Mouse (Mus musculus) Patski (cell line): ENCODE results near the gene Gm6993. TPM values are rescaled to one million over a fixed set of nuclear protein-coding genes. Genes with fewer than 3 reads are reported as not detected.
A peak's percentile ranks its signal among the peaks of the same experiment; 100 is the strongest.

Source experiments
- ATAC-seq: fragments of 100-300 bp; one replicate; pipeline ENCODE4 v1.8.0; 2021
- CTCF ChIA-PET: fragments of 350-600 bp; sonication (Branson Sonifier 250); formaldehyde crosslinking; loops from one replicate; lab custom pipeline; 2022; ENCODE audit warnings: inconsistent platforms; lab: Charles Lee
- POLR2A ChIA-PET: fragments of 350-600 bp; sonication (Branson Sonifier 250); formaldehyde crosslinking; loops from one replicate; lab custom pipeline; 2022; ENCODE audit warnings: antibody characterized with exemption, inconsistent platforms; lab: Charles Lee
- DNase-seq: peaks from one replicate; pipeline ENCODE4 v3.0.0-alpha.2; 2011; ENCODE audit warnings: low read depth, low spot score
- H3K27me3 ChIP-seq: fragments of 371-371 bp; one replicate; pipeline ENCODE4 v1.5.1; 2021
- CTCF ChIP-seq: fragments of 100-300 bp; IDR thresholded peaks from one replicate; pipeline ENCODE4 v1.5.1; 2021
- in situ Hi-C: fragments of 300-500 bp; cut with MboI; formaldehyde crosslinking; loops from 3 replicates; pipeline ENCODE4 v1.11.1; 2018; ENCODE audit warnings: low pct_unique_long_range_greater_than_20kb, mixed read lengths
- polyA plus RNA-seq: library from polyadenylated mRNA; unstranded; gene quantifications from one replicate; pipeline ENCODE4 v1.2.3, GENCODE M21; 2021

Gene Gm6993
- polyA plus RNA-seq = not detected

GRCm38 (mm10) chr12:31240470-31240869 lies at the start of gene Gm6993:
Gene Gm6993 (plus strand): TSS chr12:31240770.
- ATAC-seq = no peak

GRCm38 (mm10) chr12:31191329-31191954 lies 49.1 kb upstream of the Gm6993 start:
- ChIA-PET POLR2A (no interaction called here), CTCF (no interaction called here)
- TF ChIP-seq CTCF = no peak
- ATAC-seq (no peak), DNase-seq (no peak)
- in situ Hi-C loops = no loop called here
- no peaks in the 10 kb centered on the region for H3K27me3 ChIP-seq

More at GRCm38 (mm10) chr12:31240470-31240869, at the start of gene Gm6993:
- POLR2A ChIA-PET = no interaction called here
- in situ Hi-C loops = no loop called here
- CTCF ChIA-PET = no interaction called here
- TF ChIP-seq CTCF = no peak
- DNase-seq = no peak
- H3K27me3 ChIP-seq = no peaks in the 10 kb centered on the region

- H3K27me3 ChIP-seq = no peaks in the 10 kb centered on the region
- ATAC-seq (no peak), DNase-seq (no peak)
- no peak for TF ChIP-seq CTCF
- in situ Hi-C loops = no loop called here
- CTCF ChIA-PET = interaction anchor here (1.4 kb wide), 1 partner anchor 9 kb away, joined by 4 read pairs; no protein-coding TSS in a partner anchor
- POLR2A ChIA-PET = no interaction called here
Measured at GRCm38 (mm10) chr12:31202509-31202908, 38.1 kb upstream of the Gm6993 start.

DNA sequence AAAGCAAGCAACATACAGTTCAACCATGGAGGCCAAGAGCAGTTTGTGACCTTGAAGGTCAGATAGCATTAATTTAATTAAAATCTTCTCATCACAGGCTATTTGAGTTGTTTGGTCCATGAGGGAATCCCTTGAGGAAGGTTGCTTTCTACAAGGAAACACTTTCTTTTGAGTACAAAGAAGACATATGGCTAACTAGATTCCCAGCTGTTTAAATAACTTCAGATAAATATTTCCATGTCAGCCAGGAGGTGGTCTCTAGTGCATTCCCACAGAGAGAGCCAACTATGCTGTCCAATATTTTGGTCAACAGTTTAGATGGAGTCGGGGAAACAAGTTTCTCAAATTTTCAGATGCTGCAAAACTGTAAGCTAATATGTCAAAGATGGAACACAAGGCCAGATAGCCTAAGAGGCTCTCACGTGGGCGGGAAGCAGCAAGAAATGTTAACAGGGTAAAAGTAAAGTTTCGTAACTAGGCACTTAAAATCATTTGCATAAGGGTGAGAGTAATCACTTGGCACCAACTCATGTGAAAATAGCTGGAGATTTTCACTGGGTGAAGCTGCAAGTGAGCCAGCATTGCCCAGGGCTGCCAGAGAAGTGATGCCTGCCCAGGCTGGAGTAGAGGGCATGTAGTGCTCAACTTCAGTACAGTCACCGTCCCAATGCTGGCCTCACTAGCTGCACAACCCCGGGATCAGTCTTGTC lies 36.7 kb upstream of the Gm6993 start:
- in situ Hi-C loops = no loop called here
- ChIA-PET POLR2A (no interaction called here), CTCF (no interaction called here)
- no peak for TF ChIP-seq CTCF
- ATAC-seq (peak; percentile 17), DNase-seq (no peak)
- H3K27me3 ChIP-seq = no peaks in the 10 kb centered on the region

DNA sequence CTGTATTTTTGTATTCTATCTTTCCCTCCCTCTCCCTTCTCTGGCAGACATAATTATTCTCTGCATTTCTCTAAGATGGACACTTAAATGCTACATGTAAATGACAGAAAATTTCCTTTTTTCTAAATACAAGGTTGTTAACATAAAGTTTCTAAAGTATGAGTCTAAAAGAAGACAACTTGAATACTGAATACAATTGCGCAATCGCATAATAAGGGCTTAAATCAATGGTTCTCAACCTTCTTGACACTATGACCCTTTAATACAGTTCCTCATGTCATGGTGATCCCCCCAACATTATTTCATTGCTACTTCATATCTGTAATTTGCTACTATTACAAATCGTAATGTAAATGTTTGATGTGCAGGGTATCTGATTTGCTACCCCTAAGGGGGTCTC lies 35.7 kb upstream of the Gm6993 start:
- in situ Hi-C loops = no loop called here
- POLR2A ChIA-PET = no interaction called here

GRCm38 (mm10) chr12:31205983-31206633 lies 34.5 kb upstream of the Gm6993 start:
- ChIA-PET POLR2A (no interaction called here), CTCF (no interaction called here)
- no peaks in the 10 kb centered on the region for H3K27me3 ChIP-seq
- no peak for TF ChIP-seq CTCF
- in situ Hi-C loops = no loop called here
- DNase-seq (no peak), ATAC-seq (no peak)

More for the DNA sequence above, 35.7 kb upstream of the Gm6993 start:
- no peak for ATAC-seq
- no peak for DNase-seq
- CTCF ChIA-PET = no interaction called here
- no peak for TF ChIP-seq CTCF
- no peaks in the 10 kb centered on the region for H3K27me3 ChIP-seq

- DNase-seq (no peak), ATAC-seq (no peak)
- TF ChIP-seq CTCF = no peak
- in situ Hi-C loops = no loop called here
- POLR2A ChIA-PET = no interaction called here
- CTCF ChIA-PET = no interaction called here
- no peaks in the 10 kb centered on the region for H3K27me3 ChIP-seq
Measured at GRCm38 (mm10) chr12:31208766-31209165, 31.8 kb upstream of the Gm6993 start.

DNA sequence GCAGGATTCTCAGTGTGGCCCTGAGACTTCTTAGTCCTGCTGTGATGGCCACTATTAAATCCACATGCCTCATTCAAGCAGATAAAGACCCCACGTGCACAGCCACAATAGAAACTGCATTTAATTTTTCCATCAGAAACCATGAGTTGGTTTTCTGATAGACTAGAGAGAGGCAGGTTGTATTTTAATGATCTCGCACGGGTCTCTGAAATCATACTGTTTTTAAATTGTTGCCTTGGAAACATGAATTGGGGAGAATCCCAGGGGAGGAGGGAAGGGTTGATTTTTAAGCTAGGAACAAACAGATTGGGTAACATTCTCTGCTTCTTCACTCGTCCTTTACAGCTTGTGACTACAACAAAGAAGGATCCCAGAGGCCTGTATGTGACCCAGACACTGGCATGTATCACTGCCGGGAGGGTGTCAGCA lies 31.2 kb upstream of the Gm6993 start:
- ChIA-PET POLR2A (no interaction called here), CTCF (no interaction called here)
- no peaks in the 10 kb centered on the region for H3K27me3 ChIP-seq
- ATAC-seq (no peak), DNase-seq (no peak)
- in situ Hi-C loops = no loop called here
- TF ChIP-seq CTCF = no peak

GRCm38 (mm10) chr12:31213556-31213955 lies 27.0 kb upstream of the Gm6993 start:
- POLR2A ChIA-PET = no interaction called here
- CTCF ChIA-PET = interaction anchor here (1.9 kb wide), 1 partner anchor 20 kb away, joined by 5 read pairs; no protein-coding TSS in a partner anchor
- no peak for ATAC-seq

GRCm38 (mm10) chr12:31215003-31215402 lies 25.6 kb upstream of the Gm6993 start:
- ChIA-PET POLR2A (interaction anchor here (0.6 kb wide), 1 partner anchor 55 kb away, joined by 5 read pairs; no protein-coding TSS in a partner anchor), CTCF (interaction anchor here (1.2 kb wide), 1 partner anchor 51 kb away, joined by 3 read pairs; no protein-coding TSS in a partner anchor)
- DNase-seq (no peak), ATAC-seq (no peak)
- no peaks in the 10 kb centered on the region for H3K27me3 ChIP-seq
- in situ Hi-C loops = no loop called here
- no peak for TF ChIP-seq CTCF

More at GRCm38 (mm10) chr12:31213556-31213955, 27.0 kb upstream of the Gm6993 start:
- H3K27me3 ChIP-seq = no peaks in the 10 kb centered on the region
- no peak for TF ChIP-seq CTCF
- in situ Hi-C loops = no loop called here
- no peak for DNase-seq
